Mouse (Mus musculus): ENCODE measurements around the gene Mcee. TPM values are rescaled to one million over a fixed set of nuclear protein-coding genes. Genes with fewer than 3 reads are reported as not detected.

The Mcee gene
- polyA plus RNA-seq, 1 experiment from 2014 or later, result 100 TPM

- WGBS, result 86% methylated on average over 2 of the region's 2 CpGs
Measured at GRCm38 (mm10) chr7:64457811-64458210, 65.4 kb downstream of the Mcee start.

More at GRCm38 (mm10) chr7:64457811-64458210, 65.4 kb downstream of the Mcee start:
- Histone ChIP-seq H3K4me1 (ENCODE audit: insufficient read depth, low read length) (no peaks in the 10 kb centered on the region), H3K36me3 (ENCODE audit: insufficient read depth, low read length) (no peaks in the 10 kb centered on the region), H3K9me3 (ENCODE audit: low read length) (no peaks in the 10 kb centered on the region), H3K27me3 (ENCODE audit: insufficient read depth, low read length) (no peaks in the 10 kb centered on the region), H3K4me2 (replicated peaks; ENCODE audit: low read depth, low read length) (no peak overlapping the region), H3K27ac (ENCODE audit: low read length) (no peak overlapping the region), H3K4me3 (ENCODE audit: low read length) (no peak overlapping the region), H3K9ac (replicated peaks; ENCODE audit: low read length) (no peak overlapping the region)
- no peak for ATAC-seq (ENCODE audit: low FRiP score, low TSS enrichment)

Other genes starting within 250 kb of the Mcee start
- 0.05 TPM in 1 of 2 replicates, not detected in the other for gene Trpm1, start 238.8 kb upstream of the Mcee start, polyA plus RNA-seq (2015; fragmentation: Nextera tagmentation; extraction: Ambion mirVana)
- gene Mtmr10, start 105.0 kb upstream of the Mcee start, polyA plus RNA-seq (2015; fragmentation: Nextera tagmentation; extraction: Ambion mirVana), result 10.0 and 10.2 TPM in 2 replicates
- 6.1 and 6.8 TPM in 2 replicates for gene Fan1, start 18.5 kb upstream of the Mcee start, polyA plus RNA-seq (2015; fragmentation: Nextera tagmentation; extraction: Ambion mirVana)
- 37.9 and 40.0 TPM in 2 replicates for gene Mphosph10, start 339 bp upstream of the Mcee start, polyA plus RNA-seq (2015; fragmentation: Nextera tagmentation; extraction: Ambion mirVana)
- gene Apba2, start 109.1 kb downstream of the Mcee start, polyA plus RNA-seq (2015; fragmentation: Nextera tagmentation; extraction: Ambion mirVana), result 3.1 and 3.2 TPM in 2 replicates

All from kidney, embryonic 16.5 days (tissue).